ENCODE assay signal across 8 mouse cellular contexts in genomic region chr17:73803521-73804184, GRCm38 (mm10). TPM values are rescaled to one million over a fixed set of nuclear protein-coding genes. Genes with fewer than 3 reads are reported as not detected.
DNase-seq lines count a peak whose midpoint lies in the region; ATAC-seq and TF ChIP-seq lines count a peak whose summit lies in the region.

TSS of gene Ehd3 (plus strand) at chr17:73804134.

- H3K27me3 ChIP-seq in liver, adult 2 months (ENCODE audit: control insufficient read depth, insufficient read depth, low read length), result peaks cover 5% of the 10 kb centered on the region; the same call in 1 of the 2 replicates
- H3K27me3 ChIP-seq in hindbrain, embryonic 13.5 days, result no peaks in the 10 kb centered on the region
- H3K27me3 ChIP-seq in liver, embryonic 15.5 days, result peaks cover 25% of the 10 kb centered on the region

- WGBS in liver, adult 2 months, result 84% methylated on average over 5 of the region's 5 CpGs
- WGBS in hindbrain, embryonic 13.5 days, result 90% methylated on average over 5 of the region's 5 CpGs
- 66% methylated on average over 5 of the region's 5 CpGs for WGBS in liver, embryonic 15.5 days (ENCODE audit: insufficient replicate concordance)

- no peaks in the 10 kb centered on the region for H3K36me3 ChIP-seq in liver, adult 2 months (ENCODE audit: control insufficient read depth, insufficient read depth, low read length)
- no peaks in the 10 kb centered on the region for H3K36me3 ChIP-seq in hindbrain, embryonic 13.5 days
- no peaks in the 10 kb centered on the region for H3K36me3 ChIP-seq in liver, embryonic 15.5 days (replicated peaks)

- H3K9me3 ChIP-seq in hindbrain, embryonic 13.5 days, result no peaks in the 10 kb centered on the region
- H3K9me3 ChIP-seq in liver, embryonic 15.5 days (replicated peaks), result no peaks in the 10 kb centered on the region

- H3K4me2 ChIP-seq in hindbrain, embryonic 13.5 days, result peak within 1 kb of the TSS; percentile 67
- peak within 1 kb of the TSS; percentile 63 for H3K4me2 ChIP-seq in liver, embryonic 15.5 days

- H3K4me1 ChIP-seq in liver, adult 2 months (ENCODE audit: control insufficient read depth, insufficient read depth, low read length), result no peaks in the 10 kb centered on the region
- no peaks in the 10 kb centered on the region for H3K4me1 ChIP-seq in bone marrow macrophage, adult 2 months (ENCODE audit: control insufficient read depth, insufficient read depth, low read length)
- peaks cover 21% of the 10 kb centered on the region for H3K4me1 ChIP-seq in hindbrain, embryonic 13.5 days (replicated peaks)
- peaks cover 4% of the 10 kb centered on the region; the same call in 1 of the 2 replicates for H3K4me1 ChIP-seq in liver, embryonic 15.5 days (replicated peaks)

- peak within 1 kb of the TSS; percentile 87 for H3K4me3 ChIP-seq in liver, adult 2 months (ENCODE audit: insufficient read depth, low read depth, low read length)
- H3K4me3 ChIP-seq in bone marrow macrophage, adult 2 months (ENCODE audit: insufficient read depth, low read length), result 0 out of 2 replicates have a peak within 1 kb of the TSS, but pooled peaks have one; percentile 9
- peak within 1 kb of the TSS; percentile 60 for H3K4me3 ChIP-seq in hindbrain, embryonic 13.5 days
- peak within 1 kb of the TSS; percentile 54 for H3K4me3 ChIP-seq in liver, embryonic 15.5 days (replicated peaks)

- DNase-seq in liver, adult 2 months (ENCODE audit: extremely low read depth, low read depth, low spot score), result no peak
- no peak for DNase-seq in liver
- DNase-seq in natural killer cell, adult 2 months (ENCODE audit: low spot score in 2 of 2), result no peak
- DNase-seq in adipocyte (ENCODE audit: low spot score), result no peak
- no peak for DNase-seq in testis, postnatal 14 days (ENCODE audit: low spot score)

- no peak for TF ChIP-seq CTCF in liver, adult 2 months (IDR thresholded peaks at IDR 0.05; ENCODE audit: low read depth, low read length)
- TF ChIP-seq CTCF in bone marrow macrophage, adult 2 months (IDR thresholded peaks at IDR 0.05; ENCODE audit: low read depth, low read length), result no peak

- no peaks in the 10 kb centered on the region; the same call in 1 of the 2 replicates for H3K79me2 ChIP-seq in liver, adult 2 months (ENCODE audit: control insufficient read depth, insufficient read depth, low read length)

- no peak for ATAC-seq in hindbrain, embryonic 13.5 days (ENCODE audit: low FRiP score)
- no peak for ATAC-seq in liver, embryonic 15.5 days (ENCODE audit: insufficient read depth)

- H3K27ac ChIP-seq in liver, adult 2 months (replicated peaks; ENCODE audit: insufficient read depth, low read depth, low read length), result peak within 1 kb of the TSS; percentile 83
- no peak within 1 kb of the TSS for H3K27ac ChIP-seq in bone marrow macrophage, adult 2 months (ENCODE audit: insufficient read depth, low read depth, low read length)
- peak within 1 kb of the TSS; percentile 92 for H3K27ac ChIP-seq in hindbrain, embryonic 13.5 days
- H3K27ac ChIP-seq in liver, embryonic 15.5 days (replicated peaks), result no peak within 1 kb of the TSS

- no peak for TF ChIP-seq POLR2A in liver, adult 2 months (IDR thresholded peaks at IDR 0.05; ENCODE audit: extremely low read depth, insufficient read depth, low read length)
- no peak for TF ChIP-seq POLR2A in bone marrow macrophage, adult 2 months (IDR thresholded peaks at IDR 0.05; ENCODE audit: borderline replicate concordance, low read depth, low read length)

- H3K9ac ChIP-seq in liver, adult 2 months (ENCODE audit: low read depth, low read length), result peak within 1 kb of the TSS; percentile 80
- peak within 1 kb of the TSS; percentile 84 for H3K9ac ChIP-seq in hindbrain, embryonic 13.5 days
- no peak within 1 kb of the TSS for H3K9ac ChIP-seq in liver, embryonic 15.5 days

RNA-seq across cellular contexts. Expression of gene Ehd3, which starts in this region (rescaled TPM):
- 37.5 and 40.6 TPM in 2 replicates for total RNA-seq in liver, adult 2 months (2014; rRNA removed)
- 26.0 and 30.6 TPM in 2 replicates for polyA plus RNA-seq in liver, adult 2 months (2012; rRNA removed)
- polyA plus RNA-seq in bone marrow macrophage, adult 2 months (2012; ENCODE audit: insufficient read depth, insufficient read length, missing spikeins), result not detected in 2 replicates
- polyA plus RNA-seq in hindbrain, embryonic 13.5 days (2015; fragmentation: Nextera tagmentation; extraction: Ambion mirVana), result 13.7 and 14.9 TPM in 2 replicates
- polyA plus RNA-seq in liver, embryonic 15.5 days (2015; fragmentation: Nextera tagmentation; extraction: Ambion mirVana), result 18.3 and 20.7 TPM in 2 replicates

Comparison
In these comparisons a context has a peak if more than half of its experiments do, and no peak if none do; other contexts are left out.
1. RNA of gene Ehd3 (polyA plus RNA-seq): 26.0 to 30.6 TPM in liver, adult 2 months, 18.3 to 20.7 TPM in liver, embryonic 15.5 days and 13.7 to 14.9 TPM in hindbrain, embryonic 13.5 days; not detected in bone marrow macrophage, adult 2 months; every median in the first group is over 10 times any median in the second.
2. H3K27ac ChIP-seq: peak in liver, adult 2 months (single experiment) and hindbrain, embryonic 13.5 days (single experiment); none in bone marrow macrophage, adult 2 months (single experiment) and liver, embryonic 15.5 days (single experiment).
3. H3K4me3 ChIP-seq: peak in every context shown above with its lines; median percentile 87 in liver, adult 2 months; 60 in hindbrain, embryonic 13.5 days; 54 in liver, embryonic 15.5 days; 9 in bone marrow macrophage, adult 2 months.